Mouse (Mus musculus) small intestine, adult 2 months (tissue): ENCODE measurements around the gene Map3k13.

Source experiments
- CTCF ChIP-seq: fragments of 200-500 bp; IDR thresholded peaks from 2 replicates; pipeline ENCODE4 v1.5.1; 2012; ENCODE audit warnings: low read depth, mild to moderate bottlenecking, control low read depth, inconsistent platforms, low read length, moderate library complexity, mixed read lengths; ENCODE audit not compliant: insufficient replicate concordance, insufficient read length; ENCODE audit errors: extremely low read depth
- POLR2A ChIP-seq: fragments of 200-500 bp; IDR thresholded peaks from 2 replicates; pipeline ENCODE4 v1.6.1; 2012; ENCODE audit warnings: low read depth, mild to moderate bottlenecking, control low read depth, inconsistent platforms, low read length, moderate library complexity

GRCm38 (mm10) chr16:21881582-21882259 is 87.6 kb downstream of the Map3k13 start:
- no peak for TF ChIP-seq POLR2A
- TF ChIP-seq CTCF = no peak
